Mouse (Mus musculus) B cell, adult (primary cell): ENCODE results near the gene Psmb6. TPM values are rescaled to one million over a fixed set of nuclear protein-coding genes. Genes with fewer than 3 reads are reported as not detected.

Experiments used
- total RNA-seq: library from RNA; stranded (reverse); gene quantifications from 4 replicates; pipeline ENCODE4 v1.2.4, GENCODE M21; 2023; ENCODE audit not compliant: inconsistent age

Psmb6 gene
- total RNA-seq: 124 to 141 TPM (median 128 TPM) in 4 replicates

DNA sequence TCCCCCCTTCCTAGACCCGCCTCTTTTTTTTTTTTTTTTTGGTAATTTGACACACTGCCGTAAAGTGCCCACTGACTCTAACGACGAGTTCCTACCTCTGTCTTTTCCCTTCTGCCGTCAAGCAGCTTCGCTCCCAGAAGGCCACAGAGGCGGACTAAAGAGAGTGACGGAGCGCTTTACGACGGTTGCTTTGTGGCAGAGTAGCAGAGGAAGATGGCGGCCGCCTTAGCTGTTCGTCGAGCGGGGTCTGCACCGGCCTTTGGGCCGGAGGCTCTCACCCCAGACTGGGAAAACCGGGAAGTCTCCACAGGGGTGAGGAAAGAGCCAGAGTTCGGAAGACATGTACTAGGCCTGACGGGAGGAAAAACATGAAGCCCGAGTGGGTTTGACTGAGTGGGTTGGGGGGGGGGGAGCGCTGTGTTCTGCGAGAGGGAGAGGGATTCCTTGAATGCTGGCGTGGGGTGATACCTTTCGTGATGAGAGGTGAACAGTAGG lies at the start of gene Psmb6:
TSS of gene Psmb6 (plus strand) at position 184 of the 495 bp plus-strand sequence.

DNA sequence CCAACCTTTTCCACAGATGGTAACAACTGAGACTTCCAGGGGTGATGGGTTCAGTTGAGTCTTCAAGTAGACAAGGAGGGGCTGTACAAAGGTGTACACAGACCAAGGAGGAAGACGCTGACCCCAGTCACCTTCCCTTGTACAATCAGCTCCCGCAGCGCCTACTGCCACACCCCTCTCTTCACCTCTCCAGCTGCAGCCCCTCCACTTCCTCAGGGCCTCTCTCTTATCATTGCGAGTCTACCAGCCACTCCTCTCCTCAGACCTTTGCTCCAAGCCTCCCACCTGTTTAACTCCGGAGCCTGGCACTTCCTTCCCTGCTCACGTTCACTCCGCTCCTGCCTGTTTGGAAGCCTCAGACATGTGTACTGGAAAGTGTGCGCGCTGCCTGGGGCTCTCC lies 20.2 kb upstream of the Psmb6 start, which contains the start of gene Tm4sf5:
TSS of gene Tm4sf5 (plus strand) at position 275 of the 400 bp plus-strand sequence.

DNA sequence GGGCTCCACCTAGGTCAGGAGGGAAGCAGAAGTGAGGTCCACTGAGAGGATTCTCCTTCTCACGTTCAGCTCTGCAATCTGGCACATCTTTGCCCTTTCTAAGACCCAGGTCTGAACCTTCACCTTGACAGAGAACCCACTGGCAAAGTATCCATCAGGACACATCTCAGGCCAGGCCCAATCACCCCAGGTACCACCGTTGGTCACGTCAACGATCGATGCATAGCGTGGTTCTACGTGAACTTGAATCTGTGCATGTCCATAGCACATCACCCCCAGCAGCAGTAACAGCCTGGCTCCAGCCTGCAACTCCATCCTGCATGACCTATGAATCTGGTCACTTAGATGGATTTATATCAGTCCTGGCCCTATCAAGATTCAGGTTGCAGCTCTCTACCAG lies 10.9 kb upstream of the Psmb6 start, which contains the start of gene Vmo1:
TSS of gene Vmo1 (minus strand) at position 329 of the 400 bp plus-strand sequence.

DNA sequence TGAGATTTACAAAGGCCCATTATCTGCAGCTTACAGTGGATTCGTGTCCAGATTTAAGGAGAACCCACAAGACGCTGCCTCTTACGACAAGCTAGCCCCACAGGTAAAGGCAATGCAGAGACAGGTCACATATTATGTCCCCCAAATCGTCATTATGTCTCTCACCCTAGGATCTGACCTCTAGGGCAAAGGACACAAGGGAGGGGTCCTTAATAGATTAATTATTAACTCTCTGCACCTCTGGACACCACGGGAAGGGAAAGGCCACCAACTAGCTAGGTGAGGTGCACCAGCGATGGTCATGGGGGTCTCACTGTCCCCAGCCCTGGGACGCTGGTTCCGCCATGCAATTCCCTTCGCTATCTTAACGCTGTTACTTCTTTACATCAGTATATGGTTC lies 6.2 kb upstream of the Psmb6 start, which contains the start of gene Gltpd2:
TSS of gene Gltpd2 (plus strand) at position 274 of the 400 bp plus-strand sequence.

DNA sequence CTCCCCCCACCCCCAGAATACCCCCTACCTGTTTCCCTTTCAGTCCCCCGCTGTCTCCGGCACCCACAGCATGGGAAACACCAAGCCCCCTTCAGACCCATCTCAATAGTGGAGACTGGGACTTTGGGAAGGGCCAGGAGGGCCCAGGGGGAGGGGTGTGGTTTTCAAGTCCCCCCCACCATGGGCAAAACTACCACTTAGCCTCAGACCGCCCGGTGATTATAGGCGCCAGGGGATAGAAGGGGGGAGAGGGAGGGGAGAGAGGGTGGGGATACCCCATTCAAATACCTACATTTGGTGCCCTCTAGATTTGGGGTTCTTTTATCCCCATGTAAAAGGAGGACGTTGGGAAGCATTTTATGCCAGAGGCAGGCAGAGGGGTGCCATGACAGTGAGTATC lies 7.7 kb downstream of the Psmb6 start, which contains the start of gene Gm40193:
TSS of gene Gm40193 (minus strand) at position 101 of the 400 bp plus-strand sequence.

DNA sequence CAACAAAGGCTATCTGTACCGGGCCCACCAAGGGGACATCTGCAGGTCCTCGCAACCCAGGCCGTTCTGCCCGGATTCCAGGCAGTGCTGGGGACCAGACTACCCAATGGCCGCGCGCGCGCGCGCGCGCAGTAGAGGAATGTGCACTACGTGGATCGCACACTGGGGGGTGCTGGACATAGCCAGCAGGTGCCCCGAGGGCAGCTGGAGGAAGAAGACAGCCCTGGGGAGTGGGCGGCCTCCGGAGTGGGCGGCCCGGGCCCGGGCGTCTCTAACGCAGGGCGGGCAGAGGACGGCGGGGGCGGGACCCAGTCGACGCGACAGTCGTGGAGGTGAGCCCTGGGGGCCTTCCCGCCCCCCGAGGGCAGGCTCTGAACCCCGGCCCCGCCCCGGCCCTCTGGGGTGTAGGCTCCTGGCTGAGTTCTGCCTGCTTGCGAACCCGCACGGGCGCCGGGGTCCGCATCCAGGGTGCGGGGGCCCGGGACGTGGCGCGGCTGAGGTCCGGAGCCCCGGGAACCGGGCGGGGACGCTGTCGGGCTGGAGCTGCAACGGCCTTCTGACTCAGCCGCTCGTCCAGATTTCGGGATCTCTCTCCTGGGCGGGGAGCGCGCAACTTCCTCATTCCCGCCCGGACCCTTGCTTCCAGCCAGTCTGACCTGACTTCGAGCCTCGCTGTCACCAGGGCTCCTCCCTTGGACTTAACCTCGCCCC lies 14.9 kb downstream of the Psmb6 start, which contains the start of gene Pld2:
TSS of gene Pld2 (plus strand) at position 188 of the 711 bp plus-strand sequence.

DNA sequence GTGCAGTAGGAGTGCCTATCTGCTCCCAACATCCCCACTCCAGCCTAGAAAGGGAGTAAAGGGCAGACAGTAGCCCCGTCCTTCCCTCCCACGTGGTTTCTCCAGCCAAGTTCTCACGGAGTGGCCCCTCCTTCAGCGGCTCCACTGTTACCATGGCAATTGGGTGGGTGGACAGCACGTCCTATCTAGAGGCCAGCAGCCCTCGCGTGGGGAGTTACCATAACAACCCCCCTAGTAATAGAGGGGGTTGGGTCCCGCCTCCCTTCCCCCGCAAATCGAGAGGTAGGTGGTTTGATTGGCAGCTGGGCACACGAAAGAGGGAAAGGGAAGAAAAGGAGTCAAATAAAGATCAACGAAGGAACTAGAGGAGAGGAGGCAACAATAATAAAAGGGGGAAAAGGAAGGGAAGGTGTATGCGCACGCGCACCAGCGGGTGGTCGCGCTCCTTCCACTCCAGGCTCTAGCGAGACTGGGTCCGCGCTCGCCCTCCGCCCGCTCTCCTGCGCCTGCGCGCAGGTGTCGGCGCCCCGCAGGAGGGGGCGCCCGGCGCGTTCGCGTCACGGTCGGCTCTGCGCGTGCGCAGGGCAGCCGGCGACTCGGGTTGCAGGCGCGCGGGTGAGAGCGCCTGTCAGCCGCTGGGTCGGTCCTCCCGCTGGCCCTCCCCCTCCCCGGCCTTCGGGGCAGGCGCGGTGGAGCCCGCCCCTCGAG lies 37.3 kb downstream of the Psmb6 start, which contains the start of gene Mink1:
TSS of gene Mink1 (plus strand) at position 595 of the 708 bp plus-strand sequence.

Other genes with a start within 250 kb of the Psmb6 start
- not detected in 4 replicates for gene Alox12e, start 202.7 kb upstream of the Psmb6 start, total RNA-seq
- gene Alox15, start 173.3 kb upstream of the Psmb6 start, total RNA-seq: 0.21 to 1.9 TPM (median 0.26 TPM) in 3 of 4 replicates, not detected in the other
- 26.4 to 29.9 TPM (median 28.0 TPM) in 4 replicates for gene Pelp1, start 115.3 kb upstream of the Psmb6 start, total RNA-seq
- gene Arrb2, start 92.7 kb upstream of the Psmb6 start, total RNA-seq: 93.3 to 103 TPM (median 98.7 TPM) in 4 replicates
- 39.8 to 46.9 TPM (median 43.4 TPM) in 4 replicates for gene Med11, start 73.4 kb upstream of the Psmb6 start, total RNA-seq
- gene Zmynd15, start 65.9 kb upstream of the Psmb6 start, total RNA-seq: 1.3 to 2.1 TPM (median 1.4 TPM) in 4 replicates
- gene Cxcl16, start 65.4 kb upstream of the Psmb6 start, total RNA-seq: 6.6 to 9.3 TPM (median 7.2 TPM) in 4 replicates
- gene Tm4sf5, start 20.1 kb upstream of the Psmb6 start, total RNA-seq: not detected in 4 replicates
- not detected in 4 replicates for gene Vmo1, start 10.8 kb upstream of the Psmb6 start, total RNA-seq
- not detected in 4 replicates for gene Gltpd2, start 6.2 kb upstream of the Psmb6 start, total RNA-seq
- gene Gm40193, start 7.6 kb downstream of the Psmb6 start, total RNA-seq: not detected in 4 replicates
- 3.3 to 6.4 TPM (median 4.5 TPM) in 4 replicates for gene Pld2, start 14.7 kb downstream of the Psmb6 start, total RNA-seq
- 79.8 to 99.2 TPM (median 86.0 TPM) in 4 replicates for gene Mink1, start 37.5 kb downstream of the Psmb6 start, total RNA-seq
- gene 4930544D05Rik, start 90.5 kb downstream of the Psmb6 start, total RNA-seq: 1.6 TPM in 1 of 4 replicates, not detected in the others
- 1.1 to 1.2 TPM in 2 of 4 replicates, not detected in the others for gene Chrne, start 93.8 kb downstream of the Psmb6 start, total RNA-seq
- gene Gp1ba, start 113.8 kb downstream of the Psmb6 start, total RNA-seq: 0.29 TPM in 1 of 4 replicates, not detected in the others
- 206 to 218 TPM (median 207 TPM) in 4 replicates for gene Rnf167, start 121.9 kb downstream of the Psmb6 start, total RNA-seq
- gene Slc25a11, start 122.1 kb downstream of the Psmb6 start, total RNA-seq: 74.1 to 86.5 TPM (median 81.8 TPM) in 4 replicates
- gene Pfn1, start 129.3 kb downstream of the Psmb6 start, total RNA-seq: 1,394 to 1,549 TPM (median 1,435 TPM) in 4 replicates
- gene Eno3, start 131.8 kb downstream of the Psmb6 start, total RNA-seq: 30.9 to 40.5 TPM (median 35.3 TPM) in 4 replicates
- gene Spag7, start 144.0 kb downstream of the Psmb6 start, total RNA-seq: 37.7 to 45.8 TPM (median 44.0 TPM) in 4 replicates
- gene Camta2, start 162.7 kb downstream of the Psmb6 start, total RNA-seq: 57.0 to 68.2 TPM (median 65.4 TPM) in 4 replicates
- gene Inca1, start 174.8 kb downstream of the Psmb6 start, total RNA-seq: 0.71 to 4.0 TPM (median 2.1 TPM) in 4 replicates
- 30.9 to 35.3 TPM (median 32.4 TPM) in 4 replicates for gene Kif1c, start 175.2 kb downstream of the Psmb6 start, total RNA-seq
- gene Zfp3, start 238.8 kb downstream of the Psmb6 start, total RNA-seq: 2.1 to 2.6 TPM (median 2.4 TPM) in 4 replicates